Mouse (Mus musculus) midbrain, embryonic 16.5 days (tissue): ENCODE measurements around the gene Hsf2bp. TPM values are rescaled to one million over a fixed set of nuclear protein-coding genes. Genes with fewer than 3 reads are reported as not detected.

Experiments
- ATAC-seq: fragments of 200-750 bp; cut with Nextera tagmentation; 2 replicates; pipeline ENCODE4 v1.8.0; 2017; ENCODE audit warnings: moderate TSS enrichment
- H3K27ac ChIP-seq: fragments of 300-500 bp; sonication (generic); 2 replicates; pipeline ENCODE4 v1.5.1; 2014; ENCODE audit warnings: mild to moderate bottlenecking, low read length, mixed read lengths
- H3K27me3 ChIP-seq: fragments of 300-500 bp; sonication (generic); 2 replicates; pipeline ENCODE4 v1.6.1; 2014; ENCODE audit warnings: low read depth, low read length, mixed read lengths; ENCODE audit not compliant: control insufficient read depth, insufficient read depth
- H3K36me3 ChIP-seq: fragments of 300-500 bp; sonication (generic); 2 replicates; pipeline ENCODE4 v1.6.1; 2014; ENCODE audit warnings: mild to moderate bottlenecking, low read length, moderate library complexity, mixed read lengths; ENCODE audit not compliant: control insufficient read depth, insufficient read depth
- H3K4me1 ChIP-seq: fragments of 300-500 bp; sonication (generic); 2 replicates; pipeline ENCODE4 v1.6.1; 2014; ENCODE audit warnings: mild to moderate bottlenecking, low read length, mixed read lengths; ENCODE audit not compliant: control insufficient read depth, insufficient read depth
- H3K4me2 ChIP-seq: fragments of 300-500 bp; sonication (generic); 2 replicates; pipeline ENCODE4 v1.6.1; 2014; ENCODE audit warnings: mild to moderate bottlenecking, low read length, mixed read lengths
- H3K4me3 ChIP-seq: fragments of 300-500 bp; sonication (generic); 2 replicates; pipeline ENCODE4 v1.5.1; 2014; ENCODE audit warnings: low read depth, mild to moderate bottlenecking, low read length, moderate library complexity, mixed read lengths
- H3K9ac ChIP-seq: fragments of 300-500 bp; sonication (generic); 2 replicates; pipeline ENCODE4 v1.6.1; 2014; ENCODE audit warnings: low read depth, low read length, mixed read lengths
- H3K9me3 ChIP-seq: fragments of 300-500 bp; sonication (generic); replicated peaks from 2 replicates; pipeline ENCODE4 v1.6.1; 2014; ENCODE audit warnings: mild to moderate bottlenecking, low read length, mixed read lengths; ENCODE audit not compliant: control insufficient read depth, poor library complexity, severe bottlenecking
- WGBS: fragments of 180-500 bp; shearing (Covaris S2); extraction: QIAGEN DNeasy Blood & Tissue Kit; methylation state at CpG from one replicate; pipeline ENCODE4 v1.1.7; 2014; 5-methylcytosine and 5-hydroxymethylcytosine counted together
- polyA plus RNA-seq: library from polyadenylated mRNA; unstranded; fragments of >200 nt; fragmentation: Nextera tagmentation; extraction: Ambion mirVana; gene quantifications from 2 replicates; pipeline ENCODE4 v1.2.1, GENCODE M21; 2015

Gene Hsf2bp
- polyA plus RNA-seq, 1 experiment from 2014 or later: 0.65 TPM

DNA sequence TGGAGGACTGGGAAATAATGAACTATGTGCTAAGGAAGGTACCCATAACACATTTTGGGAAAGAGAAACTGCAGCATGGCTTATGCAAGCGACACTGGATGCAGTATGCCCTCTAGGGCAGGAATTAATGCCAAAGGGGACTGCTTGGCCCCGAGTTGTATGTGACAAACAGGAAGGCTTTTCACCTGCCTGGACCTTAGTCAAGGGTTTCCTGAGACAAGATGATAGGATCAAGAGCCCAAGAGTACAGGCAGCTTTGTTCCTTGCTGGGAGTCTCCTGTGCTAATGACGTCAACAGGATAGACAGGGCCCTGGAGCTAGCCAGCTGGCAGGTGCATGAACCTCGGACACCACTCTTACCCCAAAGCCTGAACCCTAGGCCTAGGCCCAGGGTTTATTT, 95.5 kb downstream of the Hsf2bp start:
- Histone ChIP-seq H3K4me2 (no peak overlapping the region), H3K9ac (no peak overlapping the region), H3K27me3 (no peaks in the 10 kb centered on the region), H3K9me3 (no peaks in the 10 kb centered on the region), H3K4me3 (no peak overlapping the region), H3K27ac (no peak overlapping the region; the same call in 1 of the 2 replicates), H3K4me1 (peaks cover 3% of the 10 kb centered on the region; the same call in 1 of the 2 replicates), H3K36me3 (no peaks in the 10 kb centered on the region)
- WGBS: 71% methylated on average over 4 of the region's 4 CpGs
- ATAC-seq: no peak

DNA sequence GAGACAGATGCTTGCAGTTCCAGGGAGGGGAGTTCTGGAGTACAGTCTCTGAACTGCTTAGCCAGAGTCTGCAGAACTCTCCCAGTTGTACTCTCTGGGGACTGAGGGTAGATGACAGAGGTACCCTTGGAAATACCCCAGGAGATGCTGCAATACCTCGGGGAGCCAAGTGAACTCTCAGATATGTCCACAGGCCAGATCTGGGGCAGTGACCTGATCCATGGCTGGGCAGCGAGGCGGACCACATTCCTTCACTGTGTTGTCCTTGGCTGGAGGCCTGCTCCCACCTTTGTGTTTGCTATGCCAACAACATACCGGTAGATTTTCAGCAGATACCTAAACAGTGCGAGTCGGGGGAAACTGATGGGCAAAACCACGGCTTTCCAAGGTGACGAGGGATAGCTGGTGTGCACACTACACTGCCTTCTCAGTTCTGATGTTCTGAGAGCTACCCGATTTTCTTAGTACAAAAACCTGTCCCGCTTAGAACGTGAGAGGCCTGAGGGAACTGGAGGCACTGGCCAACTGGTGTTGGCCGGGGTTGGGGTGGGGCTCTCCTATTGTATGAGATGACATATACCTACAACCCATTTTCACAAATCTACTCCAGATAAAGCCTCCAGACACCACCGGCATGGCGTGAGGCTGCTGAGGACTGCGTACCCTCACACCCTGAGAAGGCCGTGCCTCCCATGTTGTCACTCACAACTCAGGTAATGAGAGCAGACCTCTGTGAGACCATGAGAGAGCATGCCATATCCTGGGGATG, 96.7 kb downstream of the Hsf2bp start:
- 87% methylated on average over 16 of the region's 16 CpGs for WGBS
- H3K4me2 ChIP-seq: no peak overlapping the region
- H3K27me3 ChIP-seq: no peaks in the 10 kb centered on the region; the same call in 1 of the 2 replicates
- H3K27ac ChIP-seq: no peak overlapping the region
- H3K4me1 ChIP-seq: peaks cover 3% of the 10 kb centered on the region; the same call in 1 of the 2 replicates
- H3K9me3 ChIP-seq: no peaks in the 10 kb centered on the region
- no peaks in the 10 kb centered on the region for H3K36me3 ChIP-seq
- H3K9ac ChIP-seq: no peak overlapping the region
- ATAC-seq: no peak
- no peak overlapping the region for H3K4me3 ChIP-seq

DNA sequence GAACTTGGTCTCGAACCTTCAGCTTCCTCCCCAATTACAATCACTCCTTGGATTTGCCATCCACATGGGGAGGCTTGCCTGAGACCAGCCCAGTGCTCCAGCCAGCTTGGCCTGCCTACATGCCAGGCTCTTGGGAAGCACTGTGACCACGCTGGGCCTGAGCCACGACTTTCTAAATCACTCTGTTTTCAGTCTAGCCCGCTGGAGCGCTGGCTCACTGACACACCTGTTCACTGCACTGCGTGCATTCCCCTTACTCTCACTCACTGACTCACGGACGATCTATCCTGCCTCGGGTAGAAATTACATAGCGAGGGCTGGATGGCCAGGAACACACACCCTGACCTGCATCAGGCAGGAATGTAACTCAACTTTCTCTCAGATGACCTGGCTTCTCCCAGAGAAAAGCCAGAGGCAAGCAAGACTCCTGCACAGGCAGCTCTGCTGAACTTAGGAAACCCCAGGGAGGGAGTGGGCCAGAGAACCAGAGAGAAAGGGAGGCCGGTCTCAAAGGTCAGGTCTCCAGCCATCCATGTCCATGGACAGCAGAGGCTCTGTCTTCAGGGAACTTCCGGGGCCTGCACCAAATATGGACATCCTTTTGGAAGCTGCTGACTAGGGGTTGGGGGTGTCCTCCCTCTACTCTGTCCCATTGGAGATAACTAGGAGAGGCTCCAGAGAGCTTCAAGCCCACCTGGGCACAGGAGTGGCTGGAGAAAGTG, 97.4 kb downstream of the Hsf2bp start:
- ATAC-seq: no peak
- H3K4me3 ChIP-seq: no peak overlapping the region
- no peaks in the 10 kb centered on the region for H3K36me3 ChIP-seq
- H3K4me2 ChIP-seq: no peak overlapping the region
- H3K9me3 ChIP-seq: no peaks in the 10 kb centered on the region
- no peak overlapping the region for H3K9ac ChIP-seq
- no peaks in the 10 kb centered on the region; the same call in 1 of the 2 replicates for H3K27me3 ChIP-seq
- WGBS: 80% methylated on average over 12 of the region's 12 CpGs
- H3K4me1 ChIP-seq: peaks cover 3% of the 10 kb centered on the region; the same call in 1 of the 2 replicates
- no peak overlapping the region for H3K27ac ChIP-seq

DNA sequence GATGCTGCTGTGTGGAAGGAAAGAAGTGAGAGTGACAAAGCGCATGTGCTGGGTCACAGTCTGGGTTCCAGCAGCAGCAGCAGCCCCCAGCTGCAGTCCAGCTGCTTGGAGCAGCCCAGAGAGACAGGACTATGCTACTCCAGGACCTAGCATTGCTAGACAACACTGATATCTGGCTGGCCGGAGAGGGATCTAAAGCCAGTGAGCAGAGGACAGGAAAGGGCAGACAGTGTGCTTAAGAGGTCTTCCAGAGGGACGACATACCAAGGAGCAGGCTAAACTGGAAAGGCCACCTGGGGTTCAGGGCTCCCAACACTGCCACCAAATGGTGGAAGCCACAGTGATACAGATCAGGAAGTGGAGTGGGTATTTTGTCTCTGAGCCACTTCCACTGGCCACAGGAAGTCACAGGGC, 99.0 kb downstream of the Hsf2bp start:
- Histone ChIP-seq H3K36me3 (no peaks in the 10 kb centered on the region), H3K27ac (no peak overlapping the region), H3K27me3 (no peaks in the 10 kb centered on the region; the same call in 1 of the 2 replicates), H3K9me3 (no peaks in the 10 kb centered on the region), H3K4me3 (no peak overlapping the region), H3K4me1 (peaks cover 3% of the 10 kb centered on the region; the same call in 1 of the 2 replicates), H3K9ac (no peak overlapping the region), H3K4me2 (no peak overlapping the region)
- no peak for ATAC-seq
- WGBS: 29% methylated on average over 3 of the region's 3 CpGs

DNA sequence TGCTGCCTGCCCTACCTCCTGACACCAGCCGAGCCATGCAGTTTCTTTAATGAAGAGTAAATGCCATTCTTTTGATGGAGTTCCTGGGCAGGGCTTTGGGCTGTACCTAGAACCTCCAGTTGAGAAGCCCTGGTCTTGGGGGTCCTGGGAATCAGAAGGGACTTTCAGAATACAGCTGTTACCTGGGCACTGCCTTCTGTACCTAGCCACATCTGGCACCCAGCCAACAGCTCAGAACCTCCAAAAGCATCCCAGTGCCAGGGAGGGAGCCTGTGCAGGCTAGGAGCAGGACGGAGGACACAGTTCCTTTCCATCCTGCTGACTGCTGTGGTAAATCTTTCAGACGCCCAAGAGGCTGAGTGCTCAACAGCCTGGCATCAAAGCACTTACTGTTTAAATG, 100.3 kb downstream of the Hsf2bp start:
- no peak overlapping the region for H3K27ac ChIP-seq
- H3K4me1 ChIP-seq: 0 out of 2 replicates have a peak, but pooled peaks cover 2% of the 10 kb centered on the region
- no peak overlapping the region for H3K4me2 ChIP-seq
- no peak overlapping the region for H3K4me3 ChIP-seq
- ATAC-seq: no peak
- no peak overlapping the region for H3K9ac ChIP-seq
- no peaks in the 10 kb centered on the region for H3K9me3 ChIP-seq
- H3K27me3 ChIP-seq: no peaks in the 10 kb centered on the region; the same call in 1 of the 2 replicates
- no peaks in the 10 kb centered on the region for H3K36me3 ChIP-seq
- WGBS: 75% methylated on average over 3 of the region's 3 CpGs

DNA sequence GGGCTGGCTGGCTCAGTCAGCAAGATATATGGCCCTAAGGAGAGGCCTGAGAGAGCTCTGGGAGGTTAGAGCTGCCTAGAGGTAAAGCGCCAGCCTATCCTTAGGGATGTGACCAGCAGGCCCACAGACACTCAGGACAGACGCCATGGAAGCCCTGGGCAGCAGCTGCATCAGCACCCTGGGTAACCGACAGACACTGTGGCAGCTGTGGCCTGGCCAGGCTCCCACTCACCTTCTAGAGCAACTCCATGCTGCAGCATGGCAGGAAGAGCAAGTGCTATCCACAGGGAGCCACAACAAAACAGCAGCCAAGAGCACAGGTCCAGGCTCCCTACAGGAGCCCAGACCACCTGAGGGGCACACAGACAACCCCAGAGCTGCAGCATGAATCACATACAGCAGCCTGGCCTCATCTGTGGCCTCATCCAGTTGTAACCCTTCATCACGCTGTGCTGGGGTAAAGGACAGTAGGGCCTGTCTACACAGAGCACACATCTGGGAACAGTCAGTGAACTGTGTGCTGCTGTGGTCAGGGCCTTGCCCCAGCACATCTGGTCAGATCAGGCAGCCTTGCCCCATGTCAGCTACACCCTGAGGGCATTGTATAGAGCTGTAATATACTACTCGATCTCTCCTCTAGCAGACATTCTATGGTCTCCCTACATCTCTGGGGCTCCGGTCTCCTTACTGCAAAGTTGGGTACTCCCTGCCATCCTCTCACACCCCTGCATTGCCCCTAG, 100.9 kb downstream of the Hsf2bp start:
- Histone ChIP-seq H3K27me3 (no peaks in the 10 kb centered on the region; the same call in 1 of the 2 replicates), H3K27ac (no peak overlapping the region), H3K9ac (no peak overlapping the region), H3K4me3 (no peak overlapping the region), H3K4me1 (0 out of 2 replicates have a peak, but pooled peaks cover 2% of the 10 kb centered on the region), H3K4me2 (no peak overlapping the region), H3K36me3 (no peaks in the 10 kb centered on the region), H3K9me3 (no peaks in the 10 kb centered on the region)
- WGBS: 74% methylated on average over 6 of the region's 6 CpGs
- no peak for ATAC-seq

DNA sequence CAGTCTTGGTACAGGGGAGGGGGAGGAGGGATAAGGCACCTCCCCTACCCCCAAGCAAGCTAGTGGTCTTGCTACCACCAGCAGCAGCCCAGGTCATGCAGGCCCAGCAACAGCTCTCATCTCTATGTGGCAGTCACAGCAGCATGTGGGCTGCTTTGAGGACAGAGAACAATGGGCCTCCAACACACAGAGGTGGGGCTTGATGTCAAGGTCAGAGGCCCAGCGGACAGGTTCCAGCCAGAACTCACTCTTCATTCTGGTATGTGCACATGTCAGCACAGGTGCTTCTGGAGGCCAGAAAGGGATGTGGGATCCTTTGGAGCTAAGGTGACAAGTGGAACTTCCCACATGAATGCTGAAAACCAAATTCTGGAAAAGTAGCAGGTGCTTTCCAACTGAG, 102.2 kb downstream of the Hsf2bp start:
- WGBS: 44% methylated on average over 1 of the region's 1 CpGs
- H3K4me3 ChIP-seq: no peak overlapping the region
- H3K36me3 ChIP-seq: no peaks in the 10 kb centered on the region
- 0 out of 2 replicates have a peak, but pooled peaks cover 2% of the 10 kb centered on the region for H3K4me1 ChIP-seq
- H3K27me3 ChIP-seq: no peaks in the 10 kb centered on the region; the same call in 1 of the 2 replicates
- no peak for ATAC-seq
- no peak overlapping the region for H3K4me2 ChIP-seq
- no peak overlapping the region for H3K9ac ChIP-seq
- H3K9me3 ChIP-seq: no peaks in the 10 kb centered on the region
- no peak overlapping the region for H3K27ac ChIP-seq

DNA sequence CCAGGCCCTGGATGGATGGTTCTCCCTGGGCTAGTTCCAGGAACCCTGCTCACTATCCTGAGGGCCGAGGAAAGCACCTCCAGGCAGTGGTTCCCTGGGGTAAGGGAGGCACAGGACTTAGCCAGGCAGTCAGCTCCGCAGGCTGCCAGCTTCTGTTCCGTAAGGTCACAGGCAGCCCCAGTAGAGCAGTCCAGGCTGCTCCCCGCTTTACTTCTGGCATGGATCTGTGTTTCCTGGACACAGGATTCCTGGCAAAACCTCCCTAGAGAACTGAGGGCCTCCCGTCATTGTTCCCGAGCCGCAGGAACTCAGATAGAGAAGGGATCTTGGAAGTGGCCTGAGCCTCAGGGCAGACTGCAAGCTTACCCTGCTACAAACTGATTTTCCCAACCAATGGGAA, 104.7 kb downstream of the Hsf2bp start:
- WGBS: 36% methylated on average over 7 of the region's 7 CpGs
- Histone ChIP-seq H3K27ac (no peak overlapping the region; the same call in 1 of the 2 replicates), H3K9me3 (no peaks in the 10 kb centered on the region), H3K4me2 (no peak overlapping the region), H3K4me3 (no peak overlapping the region), H3K36me3 (no peaks in the 10 kb centered on the region), H3K27me3 (no peaks in the 10 kb centered on the region; the same call in 1 of the 2 replicates), H3K9ac (no peak overlapping the region), H3K4me1 (0 out of 2 replicates have a peak, but pooled peaks cover 2% of the 10 kb centered on the region)
- ATAC-seq: no peak
